Mouse (Mus musculus) olfactory bulb, adult 2 months (tissue): ENCODE data around the gene Cbx2.

Experiments
- CTCF ChIP-seq: fragments of 200-500 bp; IDR thresholded peaks from 2 replicates; pipeline ENCODE4 v1.5.1; 2012; ENCODE audit warnings: low read depth, mild to moderate bottlenecking, low read length, moderate library complexity; ENCODE audit not compliant: insufficient read depth
- POLR2A ChIP-seq: fragments of 200-500 bp; IDR thresholded peaks from 2 replicates; pipeline ENCODE4 v1.6.1; 2012; ENCODE audit warnings: mild to moderate bottlenecking, low read depth, low read length, moderate library complexity; ENCODE audit not compliant: insufficient read depth

DNA sequence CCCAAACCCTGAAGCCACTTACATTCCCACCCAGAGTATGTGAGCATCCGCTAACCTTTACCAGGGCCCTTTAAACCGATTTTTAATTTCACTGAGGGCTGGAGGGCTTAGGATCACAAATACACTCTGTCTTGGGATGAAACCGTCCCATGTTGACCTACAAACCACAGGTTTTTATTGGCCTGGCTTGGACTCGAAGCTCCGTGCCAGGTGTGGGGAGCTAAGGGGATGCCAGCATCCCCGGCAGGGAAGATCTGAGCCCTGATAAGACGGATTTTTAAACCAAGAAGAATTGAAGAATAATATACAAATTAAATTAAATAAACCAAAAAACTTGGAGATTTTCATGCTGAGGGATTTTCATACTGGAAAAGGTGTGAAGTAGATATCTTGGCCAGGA, 8.3 kb upstream of the Cbx2 start:
- TF ChIP-seq CTCF (no peak), POLR2A (no peak)
